Mouse (Mus musculus) ES-Bruce4 (cell line): ENCODE data around the gene Gca. TPM values are rescaled to one million over a fixed set of nuclear protein-coding genes. Genes with fewer than 3 reads are reported as not detected.

Source experiments
- H3K27ac ChIP-seq: 2 replicates; pipeline ENCODE4 v1.5.1; 2012; ENCODE audit warnings: low read length, inconsistent platforms; ENCODE audit not compliant: insufficient read depth
- H3K27me3 ChIP-seq: 2 replicates; pipeline ENCODE4 v1.6.1; 2012; ENCODE audit warnings: mild to moderate bottlenecking, low read length, inconsistent platforms; ENCODE audit not compliant: control insufficient read depth, poor library complexity, insufficient read depth, severe bottlenecking
- H3K36me3 ChIP-seq: 2 replicates; pipeline ENCODE4 v1.6.1; 2012; ENCODE audit warnings: inconsistent platforms, mild to moderate bottlenecking, low read length, moderate library complexity; ENCODE audit not compliant: control insufficient read depth, poor library complexity, insufficient read depth, severe bottlenecking
- H3K4me1 ChIP-seq: one replicate; pipeline ENCODE4 v1.8.1; 2011; ENCODE audit warnings: low read length; ENCODE audit not compliant: control insufficient read depth, insufficient read depth
- H3K4me3 ChIP-seq: 2 replicates; pipeline ENCODE4 v1.5.1; 2011; ENCODE audit warnings: low read depth, mild to moderate bottlenecking, low read length
- H3K9ac ChIP-seq: 2 replicates; pipeline ENCODE4 v1.6.1; 2012; ENCODE audit warnings: low read depth, mild to moderate bottlenecking, inconsistent platforms; ENCODE audit not compliant: poor library complexity, severe bottlenecking
- H3K9me3 ChIP-seq: replicated peaks from 2 replicates; pipeline ENCODE4 v1.6.1; 2012; ENCODE audit warnings: mild to moderate bottlenecking, low read length, inconsistent platforms; ENCODE audit not compliant: control insufficient read depth, poor library complexity, insufficient read depth, severe bottlenecking
- CTCF ChIP-seq: IDR thresholded peaks from one replicate; pipeline ENCODE4 v1.8.1; 2011; ENCODE audit warnings: low read depth, low read length
- EP300 ChIP-seq: IDR thresholded peaks from 2 replicates; pipeline ENCODE4 v1.6.1; 2011; ENCODE audit warnings: low read depth, low read length; ENCODE audit not compliant: insufficient read depth
- POLR2A ChIP-seq: IDR thresholded peaks from one replicate; pipeline ENCODE4 v1.8.1; 2011; ENCODE audit warnings: low read length; ENCODE audit not compliant: insufficient read depth
- polyA plus RNA-seq: library from polyadenylated mRNA; stranded (reverse); fragments of >200 nt; gene quantifications from 2 replicates; pipeline ENCODE4 v1.2.4, GENCODE M21; 2011; ENCODE audit warnings: low read depth; ENCODE audit not compliant: missing spikeins, insufficient read depth, insufficient read length

Gene Gca
- polyA plus RNA-seq, 1 experiment, result 24.7 TPM

DNA sequence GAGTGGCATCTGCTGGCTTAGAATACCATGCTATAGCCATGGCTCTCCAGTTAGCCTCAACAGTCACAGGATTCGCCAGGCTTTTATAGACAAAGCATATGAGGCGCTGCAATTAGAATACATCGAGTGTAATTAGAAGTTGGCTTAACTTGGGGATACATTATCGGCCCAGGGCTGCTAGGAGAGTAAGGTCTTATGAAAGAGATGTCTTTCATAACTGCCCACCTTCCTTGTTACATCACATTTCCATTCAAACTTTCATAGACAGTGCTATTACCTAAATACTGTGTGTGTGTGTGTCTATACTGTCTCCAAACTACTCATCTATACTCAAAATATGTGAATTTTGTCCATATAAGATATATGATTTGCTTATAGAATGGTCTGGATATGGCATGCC is 51.2 kb downstream of the Gca start:
- no peaks in the 10 kb centered on the region for H3K4me1 ChIP-seq
- TF ChIP-seq CTCF, result no peak

DNA sequence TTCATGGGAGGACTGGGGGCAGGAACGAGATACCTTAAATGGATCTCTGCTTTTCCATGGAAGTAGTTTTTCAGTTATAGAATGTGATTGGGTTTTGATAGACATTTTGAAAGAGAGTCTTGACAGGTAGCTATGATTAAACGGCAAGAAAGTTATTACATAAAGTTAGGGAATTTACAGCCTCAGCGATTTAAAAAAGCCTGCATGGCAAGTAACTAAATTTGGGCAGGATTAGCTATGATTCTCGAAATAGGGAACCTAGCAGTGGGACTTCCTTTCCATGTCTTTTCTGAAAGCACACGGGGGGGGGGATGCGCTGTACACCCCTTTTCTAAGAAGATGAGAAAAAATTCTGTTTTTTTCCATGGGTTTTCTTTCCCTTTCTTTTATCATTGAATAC is 53.2 kb downstream of the Gca start:
- Histone ChIP-seq H3K36me3 (no peaks in the 10 kb centered on the region), H3K4me3 (no peak overlapping the region), H3K27ac (no peak overlapping the region), H3K4me1 (no peaks in the 10 kb centered on the region), H3K27me3 (no peaks in the 10 kb centered on the region), H3K9me3 (no peaks in the 10 kb centered on the region), H3K9ac (no peak overlapping the region)
- no peak for TF ChIP-seq EP300
- no peak for TF ChIP-seq CTCF
- no peak for TF ChIP-seq POLR2A

More for the DNA sequence above, 51.2 kb downstream of the Gca start:
- no peaks in the 10 kb centered on the region for H3K36me3 ChIP-seq
- no peaks in the 10 kb centered on the region for H3K9me3 ChIP-seq
- H3K27me3 ChIP-seq, result no peaks in the 10 kb centered on the region
- H3K27ac ChIP-seq, result no peak overlapping the region
- no peak overlapping the region for H3K9ac ChIP-seq
- no peak overlapping the region for H3K4me3 ChIP-seq

DNA sequence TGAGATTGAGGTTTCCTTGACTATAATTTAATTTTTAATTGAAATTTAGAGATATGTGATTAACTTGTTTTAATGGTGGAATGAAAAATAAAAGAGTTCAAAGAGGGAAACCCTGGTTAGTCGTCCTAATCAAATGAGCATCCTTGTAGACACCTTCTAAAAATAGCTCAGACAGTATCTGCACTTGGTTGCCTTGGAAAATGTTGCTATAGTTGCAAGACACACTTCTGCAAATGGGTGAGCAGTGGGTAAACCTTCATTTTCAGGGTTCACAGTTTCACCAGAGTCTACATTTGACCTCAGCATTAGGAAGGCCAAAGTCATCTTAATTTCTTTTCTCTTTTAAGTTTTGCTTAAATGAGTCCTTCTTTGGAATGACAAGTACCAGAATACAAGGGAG is 54.3 kb downstream of the Gca start:
- Histone ChIP-seq H3K4me3 (no peak overlapping the region), H3K9ac (no peak overlapping the region), H3K9me3 (no peaks in the 10 kb centered on the region), H3K36me3 (no peaks in the 10 kb centered on the region), H3K27ac (no peak overlapping the region), H3K4me1 (no peaks in the 10 kb centered on the region), H3K27me3 (no peaks in the 10 kb centered on the region)
- no peak for TF ChIP-seq CTCF
- TF ChIP-seq EP300, result no peak
- no peak for TF ChIP-seq POLR2A

DNA sequence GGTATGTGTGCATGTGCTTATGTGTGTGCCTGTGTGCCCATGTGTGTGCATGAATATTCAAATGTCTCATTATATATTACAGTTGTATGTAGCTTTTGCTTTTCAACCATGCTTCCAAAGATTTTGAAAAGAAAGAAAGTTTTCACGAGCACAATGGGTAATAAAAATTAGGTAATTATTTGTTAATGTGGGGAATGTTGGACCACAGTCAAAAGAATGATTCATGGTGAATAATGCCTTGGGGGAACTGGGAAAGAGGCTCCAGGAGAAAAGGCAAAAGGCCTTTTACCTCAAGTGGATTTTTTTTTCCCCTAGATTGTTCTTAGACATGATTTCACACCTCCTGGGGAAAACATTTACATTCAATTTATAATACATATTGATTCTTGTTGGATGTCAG is 61.9 kb downstream of the Gca start:
- H3K4me3 ChIP-seq, result no peak overlapping the region
- H3K27ac ChIP-seq, result no peak overlapping the region
- H3K27me3 ChIP-seq, result no peaks in the 10 kb centered on the region
- H3K36me3 ChIP-seq, result no peaks in the 10 kb centered on the region
- H3K9me3 ChIP-seq, result no peaks in the 10 kb centered on the region
- TF ChIP-seq POLR2A, result no peak
- TF ChIP-seq CTCF, result no peak
- TF ChIP-seq EP300, result no peak
- no peaks in the 10 kb centered on the region for H3K4me1 ChIP-seq
- H3K9ac ChIP-seq, result no peak overlapping the region

DNA sequence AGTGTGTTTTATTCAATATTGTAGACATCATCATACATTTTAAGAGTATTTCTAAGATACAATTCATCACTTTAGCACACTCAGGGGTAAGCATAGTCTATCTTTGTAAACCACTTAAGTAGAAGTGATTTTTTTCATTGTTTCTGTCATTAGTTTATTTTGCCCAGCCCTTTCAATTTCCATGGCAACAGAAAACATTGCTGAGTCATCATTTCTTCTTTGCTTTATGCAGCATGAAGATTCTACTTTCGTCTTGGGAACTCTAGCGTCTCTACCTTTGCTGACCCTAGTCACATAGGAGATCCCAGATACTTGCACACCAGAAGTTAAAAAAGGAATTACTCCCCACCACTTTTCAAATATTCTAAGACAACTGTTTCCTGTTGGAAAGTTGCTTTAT is 63.6 kb downstream of the Gca start:
- Histone ChIP-seq H3K27me3 (no peaks in the 10 kb centered on the region), H3K9ac (no peak overlapping the region), H3K36me3 (no peaks in the 10 kb centered on the region), H3K9me3 (no peaks in the 10 kb centered on the region), H3K4me3 (no peak overlapping the region), H3K27ac (no peak overlapping the region), H3K4me1 (no peaks in the 10 kb centered on the region)
- no peak for TF ChIP-seq POLR2A

DNA sequence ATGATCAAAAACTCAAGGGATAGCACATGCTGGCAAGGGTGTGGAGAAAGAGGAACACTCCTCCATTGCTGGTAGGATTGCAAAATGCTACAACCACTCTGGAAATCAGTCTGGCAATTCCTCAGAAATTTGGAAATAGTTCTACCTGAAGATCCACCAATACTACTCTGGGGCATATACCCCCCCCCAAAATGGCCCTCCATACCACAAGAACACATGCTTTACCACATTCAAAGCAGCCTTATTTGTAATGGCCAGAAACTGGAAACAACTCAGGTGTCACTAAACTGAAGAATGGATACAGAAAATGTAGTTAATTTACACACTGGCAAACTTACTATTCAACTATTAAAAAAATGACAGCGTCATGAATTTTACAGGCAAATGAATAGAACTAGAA is 66.6 kb downstream of the Gca start:
- Histone ChIP-seq H3K27me3 (no peaks in the 10 kb centered on the region), H3K9ac (no peak overlapping the region), H3K4me3 (no peak overlapping the region), H3K4me1 (no peaks in the 10 kb centered on the region), H3K36me3 (no peaks in the 10 kb centered on the region), H3K27ac (no peak overlapping the region), H3K9me3 (no peaks in the 10 kb centered on the region)
- TF ChIP-seq EP300, result no peak
- no peak for TF ChIP-seq POLR2A
- TF ChIP-seq CTCF, result no peak

DNA sequence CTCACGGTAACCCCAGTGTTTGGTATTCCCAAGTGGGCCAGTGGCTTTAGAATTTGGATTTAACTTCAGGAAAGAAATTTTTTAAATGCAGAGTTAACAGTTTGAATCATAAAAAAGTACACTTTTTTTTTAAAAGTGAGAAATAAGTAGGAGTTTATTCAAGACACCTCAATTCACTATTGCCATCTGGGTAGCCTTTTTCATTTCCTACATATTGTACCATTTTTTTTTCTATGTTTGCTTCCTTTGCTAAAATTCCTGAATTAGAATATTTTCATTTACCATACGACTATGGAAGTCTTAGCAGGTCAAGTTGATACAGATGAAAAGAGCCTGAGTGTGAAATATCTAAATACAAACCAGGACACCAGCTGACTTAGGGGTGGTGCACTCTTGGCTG is 79.0 kb downstream of the Gca start:
- H3K27me3 ChIP-seq, result no peaks in the 10 kb centered on the region
- H3K4me1 ChIP-seq, result no peaks in the 10 kb centered on the region
- no peaks in the 10 kb centered on the region for H3K9me3 ChIP-seq
- TF ChIP-seq EP300, result no peak
- TF ChIP-seq CTCF, result no peak
- no peak for TF ChIP-seq POLR2A
- H3K9ac ChIP-seq, result no peak overlapping the region
- no peak overlapping the region for H3K4me3 ChIP-seq
- H3K36me3 ChIP-seq, result no peaks in the 10 kb centered on the region
- H3K27ac ChIP-seq, result no peak overlapping the region

Other genes with a start within 250 kb of the Gca start
- gene Gcg, start 180.6 kb upstream of the Gca start, polyA plus RNA-seq, result not detected in 2 replicates
- 0.70 and 1.3 TPM in 2 replicates for gene Fap, start 90.2 kb upstream of the Gca start, polyA plus RNA-seq
- gene Ifih1, start 18.0 kb upstream of the Gca start, polyA plus RNA-seq, result 2.2 and 3.1 TPM in 2 replicates